Mouse (Mus musculus) left cerebral cortex, adult 8-10 months (tissue): Measurements from ENCODE around the gene Kat6b. TPM values are rescaled to one million over a fixed set of nuclear protein-coding genes. Genes with fewer than 3 reads are reported as not detected.

ENCODE experiments used
- DNase-seq, 2 experiments: peaks; one replicate each; pipeline ENCODE4 v3.0.0; 2022; ENCODE audit warnings: low spot score in 2 of 2
- total RNA-seq, 4 experiments: library from RNA; stranded (reverse); gene quantifications; 2 replicates each; pipeline ENCODE4 v1.2.4; 2022

The Kat6b gene
- total RNA-seq, 4 experiments from 2014 or later: 118 to 155 (median 127) TPM

GRCm38 (mm10) chr14:21558440-21559131 is 77.4 kb downstream of the Kat6b start:
- no peak for DNase-seq

GRCm38 (mm10) chr14:21559447-21559846 is 78.2 kb downstream of the Kat6b start:
- no peak for DNase-seq

- DNase-seq: no peak
Observed at GRCm38 (mm10) chr14:21560481-21561209, 79.4 kb downstream of the Kat6b start.

GRCm38 (mm10) chr14:21561396-21562065 is 80.3 kb downstream of the Kat6b start:
- DNase-seq: no peak

- DNase-seq: no peak
Observed at GRCm38 (mm10) chr14:21563584-21564118, 82.4 kb downstream of the Kat6b start.

GRCm38 (mm10) chr14:21565541-21566353 is 84.5 kb downstream of the Kat6b start:
- DNase-seq: peak in 1 of 2 experiments; percentile 46

- no peak for DNase-seq
Observed at GRCm38 (mm10) chr14:21567293-21567984, 86.2 kb downstream of the Kat6b start.

GRCm38 (mm10) chr14:21568821-21569220 is 87.6 kb downstream of the Kat6b start:
- no peak for DNase-seq

GRCm38 (mm10) chr14:21574686-21575309 is 93.6 kb downstream of the Kat6b start:
- no peak for DNase-seq

- no peak for DNase-seq
Observed at GRCm38 (mm10) chr14:21576867-21577266, 95.6 kb downstream of the Kat6b start.

- DNase-seq: no peak
Observed at GRCm38 (mm10) chr14:21581198-21581597, 100.0 kb downstream of the Kat6b start.

GRCm38 (mm10) chr14:21582301-21582700 is 101.1 kb downstream of the Kat6b start:
- no peak for DNase-seq

- peak in 1 of 2 experiments; percentile 49 for DNase-seq
Observed at GRCm38 (mm10) chr14:21583051-21583450, 101.8 kb downstream of the Kat6b start.

- DNase-seq: no peak
Observed at GRCm38 (mm10) chr14:21583868-21584267, 102.6 kb downstream of the Kat6b start.

GRCm38 (mm10) chr14:21584468-21585135 is 103.4 kb downstream of the Kat6b start:
- DNase-seq: no peak

GRCm38 (mm10) chr14:21585491-21586251 is 104.4 kb downstream of the Kat6b start:
- no peak for DNase-seq

- no peak for DNase-seq
Observed at GRCm38 (mm10) chr14:21586481-21587118, 105.4 kb downstream of the Kat6b start.

- DNase-seq: no peak
Observed at GRCm38 (mm10) chr14:21587931-21588330, 106.7 kb downstream of the Kat6b start.
